In the genomic region with DNA sequence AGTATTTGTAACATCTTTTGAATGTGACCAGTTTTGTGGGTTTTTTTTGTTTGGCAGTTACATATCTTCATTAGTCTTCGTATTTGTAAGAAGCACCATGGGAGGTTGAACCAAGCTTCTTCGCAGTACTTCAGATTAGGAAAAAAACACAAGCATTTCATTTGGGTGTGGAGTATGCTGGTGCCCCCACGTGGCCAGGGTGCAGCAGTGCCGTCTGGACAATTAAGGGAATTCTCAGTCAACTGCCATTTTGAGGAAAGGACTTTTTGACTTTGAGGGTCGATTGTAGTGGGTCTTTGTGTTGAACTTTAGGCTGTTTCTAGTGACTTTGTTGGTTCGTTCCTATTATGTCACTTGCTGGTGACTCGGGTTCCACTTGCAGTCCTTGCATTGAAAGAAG, we compare ENCODE assay signal across 8 mouse cellular contexts. TPM values are rescaled to one million over a fixed set of nuclear protein-coding genes. Genes with fewer than 3 reads are reported as not detected.
A peak's percentile ranks its signal among the peaks of the same experiment; 100 is the strongest.
DNase-seq lines count a peak whose midpoint lies in the region; ATAC-seq and TF ChIP-seq lines count a peak whose summit lies in the region.
"Had no signal": no experiment of that assay in that cellular context is flagged by ENCODE, and none has a peak within 500 bp of the region (broad histone marks: within the 10 kb centered on the region; RNA-seq: fewer than 3 reads in every experiment).

No protein-coding gene starts in this region.

- no peaks in the 10 kb centered on the region for H3K9me3 ChIP-seq in limb, embryonic 14.5 days (ENCODE audit: control insufficient read depth, low read length)

- no peak overlapping the region for H3K4me2 ChIP-seq in limb, embryonic 14.5 days (replicated peaks; ENCODE audit: low read depth, low read length, severe bottlenecking)

- H3K36me3 ChIP-seq in testis, adult 2 months (ENCODE audit: control insufficient read depth, insufficient read depth, low read length), result no peaks in the 10 kb centered on the region; the same call in 1 of the 2 replicates
- H3K36me3 ChIP-seq in limb, embryonic 14.5 days (ENCODE audit: control insufficient read depth, insufficient read depth, low read length), result no peaks in the 10 kb centered on the region

- intact Hi-C loops in gastrocnemius, postnatal 14 days (cut with DNase I; ENCODE audit: low total_unique reads), result no loop called here

- ATAC-seq in limb, embryonic 14.5 days (ENCODE audit: low FRiP score, low read depth), result no peak

- peak; percentile 57; the same call in 1 of the 2 replicates for TF ChIP-seq CTCF in testis, adult 2 months (IDR thresholded peaks at IDR 0.05; ENCODE audit: control insufficient read depth, insufficient read depth, insufficient replicate concordance, low read depth, low read length)
- peak; percentile 43; the same call in 1 of the 2 replicates for TF ChIP-seq CTCF in olfactory bulb, adult 2 months (IDR thresholded peaks at IDR 0.05; ENCODE audit: insufficient read depth, low read depth, low read length)

- H3K4me1 ChIP-seq in testis, adult 2 months (ENCODE audit: control insufficient read depth, insufficient read depth, low read length), result no peaks in the 10 kb centered on the region
- no peaks in the 10 kb centered on the region for H3K4me1 ChIP-seq in limb, embryonic 14.5 days (ENCODE audit: control insufficient read depth, insufficient read depth, low read length)
- H3K4me1 ChIP-seq in olfactory bulb, adult 2 months (ENCODE audit: control insufficient read depth, insufficient read depth, low read length), result no peaks in the 10 kb centered on the region

- no peak overlapping the region for H3K27ac ChIP-seq in testis, adult 2 months (ENCODE audit: control insufficient read depth, insufficient read depth, low read depth, low read length)
- no peak overlapping the region for H3K27ac ChIP-seq in limb, embryonic 14.5 days (replicated peaks; ENCODE audit: low read depth, low read length)
- H3K27ac ChIP-seq in olfactory bulb, adult 2 months (ENCODE audit: insufficient read depth, low read depth, low read length), result no peak overlapping the region

- no peak overlapping the region for H3K9ac ChIP-seq in limb, embryonic 14.5 days (ENCODE audit: low read depth, low read length, severe bottlenecking)

- 24% methylated on average over 7 of the region's 7 CpGs for WGBS in limb, embryonic 14.5 days
- 14% methylated on average over 7 of the region's 7 CpGs for WGBS in olfactory bulb, adult 2 months

- DNase-seq in testis, postnatal 14 days (ENCODE audit: low spot score), result no peak
- DNase-seq in ZHBTc4 (ENCODE audit: low read depth, low spot score), result peak; percentile 75
- peak; percentile 77 for DNase-seq in cerebellum, postnatal 14 days
- peak; percentile 22 for DNase-seq in gastrocnemius, postnatal 14 days
- peak; percentile 13 for DNase-seq in limb, embryonic 14.5 days (ENCODE audit: low spot score)

- TF ChIP-seq POLR2A in testis, adult 2 months (IDR thresholded peaks at IDR 0.05; ENCODE audit: control insufficient read depth, low read depth, low read length), result no peak
- TF ChIP-seq POLR2A in limb, embryonic 14.5 days (IDR thresholded peaks at IDR 0.05; ENCODE audit: borderline replicate concordance, extremely low read depth, insufficient read depth, insufficient read length), result no peak
- no peak for TF ChIP-seq POLR2A in olfactory bulb, adult 2 months (IDR thresholded peaks at IDR 0.05; ENCODE audit: insufficient read depth, low read depth, low read length)

- H3K27me3 ChIP-seq in testis, adult 2 months (ENCODE audit: control insufficient read depth, insufficient read depth, low read length), result no peaks in the 10 kb centered on the region
- H3K27me3 ChIP-seq in limb, embryonic 14.5 days (ENCODE audit: control insufficient read depth, insufficient read depth, low read length), result no peaks in the 10 kb centered on the region

- no peak overlapping the region for H3K4me3 ChIP-seq in testis, adult 2 months (ENCODE audit: control insufficient read depth, low read depth, low read length)
- no peak overlapping the region for H3K4me3 ChIP-seq in limb, embryonic 14.5 days (replicated peaks; ENCODE audit: low read length)
- no peak overlapping the region for H3K4me3 ChIP-seq in olfactory bulb, adult 2 months (ENCODE audit: insufficient read depth, low read depth, low read length)

RNA-seq across cellular contexts. Expression of gene Tbrg1, which starts 20.8 kb away (rescaled TPM):
- 84.6 and 91.2 TPM in 2 replicates for polyA plus RNA-seq in testis, adult 2 months (2012; rRNA removed)
- 10 to 100 TPM; 38.5 to 42.1 TPM for total RNA-seq in gastrocnemius, postnatal 14 days (2021)
- 110 and 122 TPM in 2 replicates for polyA plus RNA-seq in limb, embryonic 14.5 days (2012; rRNA removed)
- polyA plus RNA-seq in limb, embryonic 14.5 days (2014; fragmentation: Nextera tagmentation; extraction: Ambion mirVana), result 208 and 211 TPM in 2 replicates
- not detected in 2 replicates for polyA plus RNA-seq in olfactory bulb, adult 2 months (2012; ENCODE audit: insufficient read depth, insufficient read length, low replicate concordance, missing spikeins)

RNA-seq across cellular contexts. Expression of gene Spa17, which starts 22.8 kb away (rescaled TPM):
- 547 and 582 TPM in 2 replicates for polyA plus RNA-seq in testis, adult 2 months (2012; rRNA removed)
- total RNA-seq in gastrocnemius, postnatal 14 days (2021), result 1 to 10 TPM; 1.9 to 2.2 TPM
- 1.8 and 2.5 TPM in 2 replicates for polyA plus RNA-seq in limb, embryonic 14.5 days (2012; rRNA removed)
- polyA plus RNA-seq in limb, embryonic 14.5 days (2014; fragmentation: Nextera tagmentation; extraction: Ambion mirVana), result 3.1 and 4.1 TPM in 2 replicates
- not detected in 2 replicates for polyA plus RNA-seq in olfactory bulb, adult 2 months (2012; ENCODE audit: insufficient read depth, insufficient read length, low replicate concordance, missing spikeins)

RNA-seq across cellular contexts. Expression of gene Panx3, which starts 32.7 kb away (rescaled TPM):
- polyA plus RNA-seq in testis, adult 2 months (2012; rRNA removed), result 0.70 and 0.85 TPM in 2 replicates
- not detected for total RNA-seq in gastrocnemius, postnatal 14 days (2021)
- polyA plus RNA-seq in limb, embryonic 14.5 days (2012; rRNA removed), result 37.4 and 51.1 TPM in 2 replicates
- polyA plus RNA-seq in limb, embryonic 14.5 days (2014; fragmentation: Nextera tagmentation; extraction: Ambion mirVana), result 13.7 and 15.9 TPM in 2 replicates
- not detected in 2 replicates for polyA plus RNA-seq in olfactory bulb, adult 2 months (2012; ENCODE audit: insufficient read depth, insufficient read length, low replicate concordance, missing spikeins)
- polyA plus RNA-seq: gonadal fat pad, adult 2 months had no signal

Comparison
In these comparisons a context has a peak if more than half of its experiments do, and no peak if none do; other contexts are left out.
1. RNA of gene Tbrg1, which starts 20.8 kb away (polyA plus RNA-seq): 110 to 211 TPM in limb, embryonic 14.5 days and 84.6 to 91.2 TPM in testis, adult 2 months; not detected in olfactory bulb, adult 2 months; every median in the first group is over 10 times any median in the second.
2. RNA of gene Spa17, which starts 22.8 kb away (polyA plus RNA-seq): 547 to 582 TPM in testis, adult 2 months; 1.8 to 4.1 TPM in limb, embryonic 14.5 days and not detected in olfactory bulb, adult 2 months; every median in the first group is over 100 times any median in the second.